Mouse (Mus musculus) cerebellum, adult 18-20 months (tissue): Measurements from ENCODE around the gene Vcp.

Source experiments
- DNase-seq, 2 experiments: peaks; one replicate each; pipeline ENCODE4 v3.0.0; 2021

Gene Vcp

GRCm38 (mm10) chr4:42965039-42965719 is 35.1 kb downstream of the Vcp start:
- DNase-seq, result peak; percentile 38 to 65

- DNase-seq, result no peak
These were observed 36.8 kb downstream of the Vcp start for GRCm38 (mm10) chr4:42963480-42963879.

- DNase-seq, result peak; percentile 67 to 69
These were observed 38.7 kb downstream of the Vcp start for GRCm38 (mm10) chr4:42961592-42961991.

GRCm38 (mm10) chr4:42959382-42959781 is 40.9 kb downstream of the Vcp start:
- DNase-seq, result no peak

- DNase-seq, result no peak
These were observed 41.4 kb downstream of the Vcp start for GRCm38 (mm10) chr4:42958942-42959341.

- DNase-seq, result no peak
These were observed 42.3 kb downstream of the Vcp start for GRCm38 (mm10) chr4:42957979-42958378.

- no peak for DNase-seq
These were observed 43.0 kb downstream of the Vcp start for GRCm38 (mm10) chr4:42957306-42957705.

- DNase-seq, result no peak
These were observed 43.7 kb downstream of the Vcp start for GRCm38 (mm10) chr4:42956581-42956980.

- DNase-seq, result no peak
These were observed 45.1 kb downstream of the Vcp start for GRCm38 (mm10) chr4:42955200-42955599.

- peak; percentile 80 to 89 for DNase-seq
These were observed 46.0 kb downstream of the Vcp start for GRCm38 (mm10) chr4:42954297-42954696.

- peak; percentile 51 to 54 for DNase-seq
These were observed 46.7 kb downstream of the Vcp start for GRCm38 (mm10) chr4:42953435-42954094.

- DNase-seq, result peak; percentile 38 to 43
These were observed 47.7 kb downstream of the Vcp start for GRCm38 (mm10) chr4:42952563-42952962.

- DNase-seq, result peak; percentile 23 to 41
These were observed 48.8 kb downstream of the Vcp start for GRCm38 (mm10) chr4:42951206-42952195.

GRCm38 (mm10) chr4:42950065-42950558 is 50.2 kb downstream of the Vcp start:
- DNase-seq, result peak; percentile 82 to 84

GRCm38 (mm10) chr4:42949676-42950051 is 50.6 kb downstream of the Vcp start, which contains the start of gene Dnajb5:
TSS of gene Dnajb5 (plus strand) at chr4:42949814.
- peak; percentile 99 for DNase-seq

- no peak for DNase-seq
These were observed 51.1 kb downstream of the Vcp start for GRCm38 (mm10) chr4:42949051-42949675.

- peak in 1 of 2 experiments; percentile 36 for DNase-seq
These were observed 51.8 kb downstream of the Vcp start for GRCm38 (mm10) chr4:42948527-42948926.

GRCm38 (mm10) chr4:42946733-42947290 is 53.5 kb downstream of the Vcp start:
- DNase-seq, result peak in 1 of 2 experiments; percentile 17

GRCm38 (mm10) chr4:42945952-42946351 is 54.4 kb downstream of the Vcp start:
- DNase-seq, result peak; percentile 62 to 76

GRCm38 (mm10) chr4:42945445-42945844 is 54.9 kb downstream of the Vcp start:
- no peak for DNase-seq

- no peak for DNase-seq
These were observed 55.3 kb downstream of the Vcp start for GRCm38 (mm10) chr4:42945043-42945442.

GRCm38 (mm10) chr4:42944185-42944584 is 56.1 kb downstream of the Vcp start:
- DNase-seq, result no peak
